Mouse (Mus musculus) stomach, postnatal 0 days (tissue): ENCODE measurements at regions not wholly inside any gene's neighbourhood (a gene's known extent, or its start where the extent isn't known, plus 50 kb on each side); places are given as distances from the start of the nearest gene placed in this dataset.

Experiments used
- CTCF ChIP-seq: IDR thresholded peaks from 2 replicates; pipeline ENCODE4 v1.5.1; 2016; ENCODE audit warnings: antibody characterized with exemption, low read depth, mild to moderate bottlenecking, moderate library complexity
- EP300 ChIP-seq: optimal IDR thresholded peaks from 2 replicates; pipeline ENCODE3; 2016; ENCODE audit warnings: antibody characterized with exemption

- TF ChIP-seq EP300: no peak
- TF ChIP-seq CTCF: no peak
Observed at GRCm38 (mm10) chr2:161398061-161398460, 289.2 kb upstream of the Chd6 start.
